Mouse (Mus musculus) liver, embryonic 14.5 days (tissue): ENCODE measurements at regions not wholly inside any gene's neighbourhood (a gene's known extent, or its start where the extent isn't known, plus 50 kb on each side); places are given as distances from the start of the nearest gene placed in this dataset.

Experiments
- ATAC-seq: fragments of 200-750 bp; cut with Nextera tagmentation; 2 replicates; pipeline ENCODE4 v1.8.0; 2017; ENCODE audit warnings: moderate number of reproducible peaks, mild to moderate bottlenecking, moderate library complexity; ENCODE audit not compliant: insufficient read depth
- DNase-seq, 3 experiments: peaks; one replicate each; pipeline ENCODE4 v3.0.0-alpha.2; 2012 to 2013; ENCODE audit warnings: low read depth in 3 of 3, low spot score in 3 of 3
- H3K27ac ChIP-seq: fragments of 300-500 bp; sonication (generic); 2 replicates; pipeline ENCODE4 v1.5.1; 2014; ENCODE audit warnings: moderate library complexity, mild to moderate bottlenecking, control low read depth, inconsistent platforms
- H3K27me3 ChIP-seq: fragments of 300-500 bp; sonication (generic); 2 replicates; pipeline ENCODE4 v1.6.1; 2014; ENCODE audit warnings: mild to moderate bottlenecking, low read length, moderate library complexity; ENCODE audit not compliant: control insufficient read depth, insufficient read depth
- H3K36me3 ChIP-seq: fragments of 300-500 bp; sonication (generic); replicated peaks from 2 replicates; pipeline ENCODE4 v1.6.1; 2014; ENCODE audit warnings: low read depth; ENCODE audit not compliant: control insufficient read depth, insufficient read depth
- H3K4me1 ChIP-seq, 2 experiments: fragments of 200-500 bp in 1 of 2; fragments of 300-500 bp in 1 of 2; sonication (generic) in 1 of 2; replicated peaks; 2 replicates each; pipeline ENCODE4 v1.6.1; 2012 to 2014; ENCODE audit warnings: antibody characterized with exemption in 1 of 2, inconsistent platforms in 1 of 2, low read length in 1 of 2; ENCODE audit not compliant: control insufficient read depth in 2 of 2, insufficient read depth in 2 of 2
- H3K4me2 ChIP-seq: fragments of 300-500 bp; sonication (generic); 2 replicates; pipeline ENCODE4 v1.6.1; 2014; ENCODE audit warnings: low read depth, mild to moderate bottlenecking, control low read depth, moderate library complexity
- H3K4me3 ChIP-seq, 2 experiments: fragments of 200-500 bp in 1 of 2; fragments of 300-500 bp in 1 of 2; sonication (generic) in 1 of 2; 2 replicates each; pipeline ENCODE4 v1.5.1; 2012 to 2014; ENCODE audit warnings: low read depth in 2 of 2, low read length in 2 of 2, mild to moderate bottlenecking in 2 of 2, control low read depth in 1 of 2, inconsistent platforms in 1 of 2, moderate library complexity in 1 of 2; ENCODE audit not compliant: insufficient read depth in 1 of 2
- H3K9ac ChIP-seq: fragments of 300-500 bp; sonication (generic); replicated peaks from 2 replicates; pipeline ENCODE4 v1.6.1; 2014; ENCODE audit warnings: mild to moderate bottlenecking, control low read depth, moderate library complexity
- H3K9me3 ChIP-seq: fragments of 300-500 bp; sonication (generic); 2 replicates; pipeline ENCODE4 v1.6.1; 2016; ENCODE audit warnings: low read length, mixed read lengths; ENCODE audit not compliant: control insufficient read depth
- CTCF ChIP-seq: IDR thresholded peaks from 2 replicates; pipeline ENCODE4 v1.5.1; 2016; ENCODE audit warnings: antibody characterized with exemption, low read depth, control low read depth
- EP300 ChIP-seq: IDR thresholded peaks from 2 replicates; pipeline ENCODE4 v1.6.1; 2016; ENCODE audit warnings: antibody characterized with exemption, low read depth
- WGBS: fragments of 180-500 bp; shearing (Covaris S2); extraction: QIAGEN DNeasy Blood & Tissue Kit; methylation state at CpG from one replicate; pipeline ENCODE4 v1.1.7; 2014; ENCODE audit not compliant: insufficient replicate concordance; 5-methylcytosine and 5-hydroxymethylcytosine counted together

GRCm38 (mm10) chr12:106685986-106686385 is 676.0 kb downstream of the Vrk1 start:
- Histone ChIP-seq H3K4me3 (no peak overlapping the region), H3K4me2 (no peak overlapping the region), H3K36me3 (no peaks in the 10 kb centered on the region), H3K27me3 (no peaks in the 10 kb centered on the region), H3K9me3 (no peaks in the 10 kb centered on the region), H3K9ac (no peak overlapping the region), H3K4me1 (no peaks in the 10 kb centered on the region), H3K27ac (no peak overlapping the region)
- 69% methylated on average over 5 of the region's 5 CpGs for WGBS
- no peak for ATAC-seq
- no peak for TF ChIP-seq EP300
- TF ChIP-seq CTCF = no peak
- no peak for DNase-seq

DNA sequence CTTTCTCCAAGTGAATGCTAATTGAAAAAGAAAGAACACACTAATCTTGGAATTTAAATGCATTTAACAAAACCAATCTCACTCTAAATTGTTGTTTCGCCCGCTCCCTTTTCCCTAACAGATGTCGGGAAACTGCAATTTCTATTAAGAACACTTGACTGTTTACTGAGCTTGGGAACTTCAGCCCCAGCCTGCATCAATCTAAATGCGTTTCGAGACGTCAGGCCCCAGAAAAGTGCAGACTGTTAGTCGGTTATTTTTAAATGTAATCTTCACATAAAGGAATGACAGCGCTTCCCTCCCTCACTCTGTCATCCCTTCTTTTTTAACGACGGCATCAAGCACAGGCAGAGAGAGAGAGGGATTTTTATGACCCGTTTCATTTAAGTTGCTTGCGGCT is 677.7 kb downstream of the Vrk1 start:
- DNase-seq (no peak), ATAC-seq (no peak)
- Histone ChIP-seq H3K4me2 (no peak overlapping the region), H3K36me3 (no peaks in the 10 kb centered on the region), H3K9ac (no peak overlapping the region), H3K4me3 (no peak overlapping the region), H3K27me3 (no peaks in the 10 kb centered on the region), H3K27ac (no peak overlapping the region), H3K9me3 (no peaks in the 10 kb centered on the region), H3K4me1 (no peaks in the 10 kb centered on the region)
- 51% methylated on average over 12 of the region's 12 CpGs for WGBS
- TF ChIP-seq EP300 = no peak
- no peak for TF ChIP-seq CTCF

GRCm38 (mm10) chr12:106688156-106688740 is 678.2 kb downstream of the Vrk1 start:
- TF ChIP-seq CTCF (no peak), EP300 (no peak)
- no peaks in the 10 kb centered on the region for H3K27me3 ChIP-seq
- no peak overlapping the region for H3K4me2 ChIP-seq
- no peak for DNase-seq
- no peaks in the 10 kb centered on the region for H3K4me1 ChIP-seq
- no peaks in the 10 kb centered on the region for H3K9me3 ChIP-seq
- no peak overlapping the region for H3K9ac ChIP-seq
- ATAC-seq = no peak
- 76% methylated on average over 17 of the region's 17 CpGs for WGBS
- H3K27ac ChIP-seq = no peak overlapping the region
- H3K4me3 ChIP-seq = no peak overlapping the region
- H3K36me3 ChIP-seq = no peaks in the 10 kb centered on the region

DNA sequence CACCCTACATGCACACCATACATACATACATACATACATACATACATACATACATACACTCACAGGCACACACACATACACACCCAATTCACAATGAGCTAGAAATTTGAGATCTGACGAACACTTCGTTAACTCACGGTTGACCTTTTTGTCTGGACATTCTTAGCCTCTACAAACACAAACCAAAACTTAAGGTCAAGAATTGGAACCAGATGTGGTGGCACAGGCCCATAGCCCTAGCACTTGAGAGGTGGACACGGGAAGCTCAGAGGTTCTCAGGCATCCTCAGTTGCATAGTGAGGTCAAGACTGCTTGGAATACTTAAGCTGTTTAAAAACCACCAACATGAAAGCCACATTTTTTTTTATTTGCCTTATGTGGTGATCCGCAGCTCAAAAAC is 692.9 kb downstream of the Vrk1 start:
- Histone ChIP-seq H3K27ac (no peak overlapping the region), H3K4me2 (no peak overlapping the region), H3K27me3 (no peaks in the 10 kb centered on the region), H3K9ac (no peak overlapping the region), H3K4me1 (no peaks in the 10 kb centered on the region), H3K36me3 (no peaks in the 10 kb centered on the region), H3K4me3 (no peak overlapping the region), H3K9me3 (no peaks in the 10 kb centered on the region)
- DNase-seq = no peak
- no peak for ATAC-seq
- 76% methylated on average over 5 of the region's 5 CpGs for WGBS
- TF ChIP-seq EP300 = no peak

GRCm38 (mm10) chr12:106721271-106722009 is 711.4 kb downstream of the Vrk1 start:
- H3K9me3 ChIP-seq = no peaks in the 10 kb centered on the region; the same call in 1 of the 2 replicates
- H3K4me2 ChIP-seq = no peak overlapping the region
- no peak overlapping the region for H3K4me3 ChIP-seq
- TF ChIP-seq EP300 = no peak
- no peak for TF ChIP-seq CTCF
- no peaks in the 10 kb centered on the region for H3K27me3 ChIP-seq
- DNase-seq (no peak), ATAC-seq (no peak)
- H3K9ac ChIP-seq = no peak overlapping the region
- 61% methylated on average over 9 of the region's 9 CpGs for WGBS
- H3K4me1 ChIP-seq = no peaks in the 10 kb centered on the region
- no peak overlapping the region for H3K27ac ChIP-seq
- no peaks in the 10 kb centered on the region for H3K36me3 ChIP-seq
